Comparison of ENCODE assay signal across 1 mouse cellular context in genomic region chr19:43974221-43974620, GRCm38 (mm10).
TF ChIP-seq lines count a peak whose summit lies in the region.

No protein-coding gene starts in this region.

TF ChIP-seq in MEL, 35 proteins besides CTCF, POLR2A, EP300 and RAD21 (continued from another document):
- no peak for TF ChIP-seq SMC3 (IDR thresholded peaks at IDR 0.05; ENCODE audit: low read depth, low read length)
- no peak for TF ChIP-seq TCF12 (IDR thresholded peaks at IDR 0.05; ENCODE audit: low read depth, low read length)
- no peak; the same call in 1 of the 2 replicates for TF ChIP-seq NELFE (IDR thresholded peaks at IDR 0.05; ENCODE audit: low read depth, low read length)
- TF ChIP-seq USF1 (IDR thresholded peaks at IDR 0.05; ENCODE audit: low read depth, low read length) = no peak
- no peak for TF ChIP-seq CHD1 (IDR thresholded peaks at IDR 0.05; ENCODE audit: low read depth, low read length)
- no peak for TF ChIP-seq USF2 (IDR thresholded peaks at IDR 0.05; ENCODE audit: borderline replicate concordance in 1 of 2, insufficient read depth in 1 of 2, low read depth in 1 of 2, low read length in 2 of 2)
